Mouse (Mus musculus): ENCODE measurements at regions not wholly inside any gene's neighbourhood (a gene's known extent, or its start where the extent isn't known, plus 50 kb on each side); places are given as distances from the start of the nearest gene placed in this dataset.
"Not testable (repeated sequence)": the region's sequence is repeated elsewhere in the genome, so short reads cannot be mapped to it uniquely, and the experiment has no call there.

- not testable (repeated sequence) for TF ChIP-seq CTCF, POLR2A (IDR thresholded peaks at IDR 0.05; ENCODE audit: insufficient read depth, low read depth, low read length)
Observed at GRCm38 (mm10) chr16:20860606-20861005, 126.3 kb upstream of the Thpo start.
